Mouse (Mus musculus) v-Abl transformed pro-B cells (cell line): ENCODE results near the gene 4930415L06Rik.

Experiments
- in situ Hi-C, 2 experiments: fragments of 400-800 bp; cut with MboI; formaldehyde crosslinking; loops; one replicate each; pipeline ENCODE4 v1.15.1; 2025; ENCODE audit not compliant: unreplicated experiment in 2 of 2

The 4930415L06Rik gene

GRCm38 (mm10) chrX:89932752-89933151, at the start of gene 4930415L06Rik:
4930415L06Rik (minus strand) TSS chrX:89932852.
- in situ Hi-C loops: loop anchor here in 1 of 2 experiments (25.0 kb wide), 1 partner anchor 95 kb away; no protein-coding TSS in a partner anchor

GRCm38 (mm10) chrX:89978621-89979020, 46.0 kb upstream of the 4930415L06Rik start:
- in situ Hi-C loops: no loop called here

- in situ Hi-C loops: no loop called here
Measured at GRCm38 (mm10) chrX:89904871-89905270, 27.8 kb downstream of the 4930415L06Rik start.
